13 mouse cellular contexts compared by ENCODE assay signal in the genomic region with DNA sequence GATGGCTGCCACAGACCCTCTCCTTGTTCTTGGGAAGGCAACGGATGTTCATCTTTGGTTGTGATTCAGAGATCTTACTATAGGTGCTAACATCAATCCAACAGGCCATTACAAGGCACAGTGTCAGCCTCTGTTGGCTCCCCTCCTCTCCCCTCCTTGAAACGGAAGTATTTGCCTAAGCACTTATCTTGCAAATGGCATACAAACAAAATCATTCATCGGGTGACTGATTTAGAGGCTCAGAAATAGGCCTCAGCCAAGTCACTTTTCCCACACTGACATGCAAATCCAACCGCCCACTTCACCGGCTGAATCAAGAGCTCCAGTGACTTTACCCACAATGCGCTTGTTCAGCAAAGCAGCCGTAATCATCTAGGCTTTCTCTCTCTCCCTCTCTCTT. TPM values are rescaled to one million over a fixed set of nuclear protein-coding genes. Genes with fewer than 3 reads are reported as not detected.
DNase-seq lines count a peak whose midpoint lies in the region; ATAC-seq and TF ChIP-seq lines count a peak whose summit lies in the region.
"Had no signal": no experiment of that assay in that cellular context is flagged by ENCODE, and none has a peak within 500 bp of the region (broad histone marks: within the 10 kb centered on the region; RNA-seq: fewer than 3 reads in every experiment).

No protein-coding gene starts in this region.

- no peak for TF ChIP-seq CTCF in forebrain, postnatal 0 days (IDR thresholded peaks at IDR 0.05; ENCODE audit: low read depth)

- no peaks in the 10 kb centered on the region for H3K36me3 ChIP-seq in forebrain, postnatal 0 days (ENCODE audit: insufficient read depth)
- H3K36me3 ChIP-seq in forebrain, embryonic 13.5 days (ENCODE audit: poor library complexity, severe bottlenecking), result no peaks in the 10 kb centered on the region
- H3K36me3 ChIP-seq in lung, embryonic 16.5 days (ENCODE audit: control insufficient read depth, insufficient read depth, low read length), result no peaks in the 10 kb centered on the region
- H3K36me3 ChIP-seq: liver, embryonic 13.5 days had no signal

- ATAC-seq in forebrain, postnatal 0 days, result peak; percentile 55; the same call in 1 of the 2 replicates
- ATAC-seq in forebrain, embryonic 13.5 days, result no peak
- ATAC-seq in frontal cortex, adult (ENCODE audit: low TSS enrichment), result peak; percentile 85
- ATAC-seq in lung, embryonic 16.5 days (ENCODE audit: low read depth), result 0 out of 2 replicates have a peak, but pooled peaks have one; percentile 36
- ATAC-seq in cerebellum, adult (ENCODE audit: insufficient number of reproducible peaks, low FRiP score, low TSS enrichment), result no peak

- H3K4me1 ChIP-seq in forebrain, postnatal 0 days (ENCODE audit: insufficient read depth), result no peaks in the 10 kb centered on the region
- H3K4me1 ChIP-seq in forebrain, embryonic 13.5 days, result no peaks in the 10 kb centered on the region
- H3K4me1 ChIP-seq in lung, embryonic 16.5 days (replicated peaks; ENCODE audit: control insufficient read depth, insufficient read depth, low read length), result no peaks in the 10 kb centered on the region

- DNase-seq in forebrain, postnatal 0 days, result peak; percentile 48
- peak; percentile 56 for DNase-seq in A20 (ENCODE audit: low read depth, low spot score)
- no peak for DNase-seq in cerebellum, adult 8-10 months
- no peak for DNase-seq in thymus, postnatal 0 days (ENCODE audit: low spot score)
- DNase-seq: adrenal gland, adult 8-10 months; heart, adult 11 months; kidney, adult 2 months; liver, embryonic 13.5 days; retina, postnatal 1 day had no signal

- WGBS in forebrain, postnatal 0 days, result 40% methylated on average over 7 of the region's 7 CpGs
- WGBS in forebrain, embryonic 13.5 days, result 56% methylated on average over 7 of the region's 7 CpGs
- 23% methylated on average over 7 of the region's 7 CpGs for WGBS in lung, embryonic 16.5 days

- H3K9ac ChIP-seq in forebrain, postnatal 0 days, result no peak overlapping the region
- H3K9ac ChIP-seq in forebrain, embryonic 13.5 days, result no peak overlapping the region
- no peak overlapping the region for H3K9ac ChIP-seq in lung, embryonic 16.5 days (ENCODE audit: low read length)
- H3K9ac ChIP-seq: liver, embryonic 13.5 days had no signal

- H3K4me2 ChIP-seq in forebrain, postnatal 0 days (ENCODE audit: low read depth), result no peak overlapping the region
- no peak overlapping the region for H3K4me2 ChIP-seq in forebrain, embryonic 13.5 days
- H3K4me2 ChIP-seq in lung, embryonic 16.5 days (ENCODE audit: low read depth, low read length), result no peak overlapping the region
- H3K4me2 ChIP-seq: liver, embryonic 13.5 days had no signal

- 0 out of 2 replicates have a peak overlapping the region, but pooled peaks have one; percentile 45 for H3K27ac ChIP-seq in forebrain, postnatal 0 days (ENCODE audit: low read depth, low read length)
- H3K27ac ChIP-seq in forebrain, embryonic 13.5 days, result no peak overlapping the region
- no peak overlapping the region for H3K27ac ChIP-seq in lung, embryonic 16.5 days (ENCODE audit: low read length)
- H3K27ac ChIP-seq: liver, embryonic 13.5 days had no signal

- H3K4me3 ChIP-seq in forebrain, postnatal 0 days (ENCODE audit: low read depth, low read length), result no peak overlapping the region
- H3K4me3 ChIP-seq in forebrain, embryonic 13.5 days, result no peak overlapping the region
- no peak overlapping the region for H3K4me3 ChIP-seq in lung, embryonic 16.5 days (ENCODE audit: low read length)
- H3K4me3 ChIP-seq: liver, embryonic 13.5 days had no signal

- no peaks in the 10 kb centered on the region for H3K9me3 ChIP-seq in forebrain, postnatal 0 days (ENCODE audit: low read length)
- no peaks in the 10 kb centered on the region; the same call in 1 of the 2 replicates for H3K9me3 ChIP-seq in forebrain, embryonic 13.5 days (replicated peaks)
- no peaks in the 10 kb centered on the region for H3K9me3 ChIP-seq in lung, embryonic 16.5 days (ENCODE audit: control insufficient read depth, low read length)
- H3K9me3 ChIP-seq: liver, embryonic 13.5 days had no signal

- no peaks in the 10 kb centered on the region for H3K27me3 ChIP-seq in forebrain, postnatal 0 days (ENCODE audit: insufficient read depth, low read length)
- no peaks in the 10 kb centered on the region for H3K27me3 ChIP-seq in forebrain, embryonic 13.5 days
- H3K27me3 ChIP-seq in lung, embryonic 16.5 days (ENCODE audit: control insufficient read depth, insufficient read depth, low read depth, low read length), result no peaks in the 10 kb centered on the region
- H3K27me3 ChIP-seq: liver, embryonic 13.5 days had no signal

RNA-seq across cellular contexts. Expression of a gene that starts 16.7 kb away (rescaled TPM):
- total RNA-seq in forebrain, postnatal 0 days (2014; rRNA removed), result 17.8 and 19.6 TPM in 2 replicates
- polyA plus RNA-seq in forebrain, postnatal 0 days (2015; fragmentation: Nextera tagmentation; extraction: Ambion mirVana), result 22.8 and 24.7 TPM in 2 replicates
- polyA plus RNA-seq in forebrain, embryonic 13.5 days (2015; fragmentation: Nextera tagmentation; extraction: Ambion mirVana), result 17.8 and 19.4 TPM in 2 replicates
- polyA plus RNA-seq in lung, embryonic 16.5 days (2015; fragmentation: Nextera tagmentation; extraction: Ambion mirVana), result 30.0 and 33.9 TPM in 2 replicates
- polyA plus RNA-seq in thymus, postnatal 0 days (2015; fragmentation: Nextera tagmentation; extraction: Ambion mirVana), result 8.5 and 8.6 TPM in 2 replicates

RNA-seq across cellular contexts. Expression of a gene that starts 28.9 kb away (rescaled TPM):
- 330 and 390 TPM in 2 replicates for total RNA-seq in forebrain, postnatal 0 days (2014; rRNA removed)
- 375 and 447 TPM in 2 replicates for polyA plus RNA-seq in forebrain, postnatal 0 days (2015; fragmentation: Nextera tagmentation; extraction: Ambion mirVana)
- polyA plus RNA-seq in forebrain, embryonic 13.5 days (2015; fragmentation: Nextera tagmentation; extraction: Ambion mirVana), result 427 and 455 TPM in 2 replicates
- polyA plus RNA-seq in lung, embryonic 16.5 days (2015; fragmentation: Nextera tagmentation; extraction: Ambion mirVana), result 510 and 546 TPM in 2 replicates
- 656 and 659 TPM in 2 replicates for polyA plus RNA-seq in thymus, postnatal 0 days (2015; fragmentation: Nextera tagmentation; extraction: Ambion mirVana)

Comparison
In these comparisons a context has a peak if more than half of its experiments do, and no peak if none do; other contexts are left out.
1. ATAC-seq: peak in forebrain, postnatal 0 days (single experiment), frontal cortex, adult (single experiment) and lung, embryonic 16.5 days (single experiment); none in forebrain, embryonic 13.5 days (single experiment) and cerebellum, adult (single experiment).
2. DNase-seq: peak in forebrain, postnatal 0 days (single experiment) and A20 (single experiment); none in cerebellum, adult 8-10 months (single experiment) and thymus, postnatal 0 days (single experiment).